In the genomic region with DNA sequence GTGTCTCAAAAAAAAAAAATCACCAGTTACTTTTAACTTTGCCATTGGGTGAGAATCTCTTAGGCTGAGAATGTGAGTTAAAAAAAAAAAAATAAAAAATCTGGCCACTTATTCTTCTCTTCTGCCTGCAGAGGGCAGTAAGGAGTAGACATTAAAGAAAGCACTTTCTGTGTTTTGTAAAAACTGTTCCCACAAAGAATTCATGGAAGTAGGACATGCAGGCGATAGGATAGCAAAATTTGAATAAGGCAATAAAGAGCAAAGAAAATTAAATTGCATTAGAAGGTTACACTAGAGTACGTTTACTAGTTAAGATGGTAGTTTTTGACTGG, we compare ENCODE assay signal across 11 mouse cellular contexts. TPM values are rescaled to one million over a fixed set of nuclear protein-coding genes. Genes with fewer than 3 reads are reported as not detected.
A peak's percentile ranks its signal among the peaks of the same experiment; 100 is the strongest.
DNase-seq lines count a peak whose midpoint lies in the region; ATAC-seq and TF ChIP-seq lines count a peak whose summit lies in the region.
"Had no signal": no experiment of that assay in that cellular context is flagged by ENCODE, and none has a peak within 500 bp of the region (broad histone marks: within the 10 kb centered on the region; RNA-seq: fewer than 3 reads in every experiment).

No protein-coding gene starts in this region.

- no peak overlapping the region for H3K9ac ChIP-seq in embryonic facial prominence, embryonic 11.5 days (replicated peaks; ENCODE audit: low read length)
- H3K9ac ChIP-seq in hindbrain, postnatal 0 days (replicated peaks; ENCODE audit: low read length), result peak overlapping the region; percentile 40; the same call in 1 of the 2 replicates

- WGBS in embryonic facial prominence, embryonic 11.5 days, result 58% methylated on average over 2 of the region's 2 CpGs
- WGBS in embryonic facial prominence, embryonic 10.5 days, result 62% methylated on average over 2 of the region's 2 CpGs
- WGBS in hindbrain, postnatal 0 days, result 37% methylated on average over 2 of the region's 2 CpGs

- H3K27ac ChIP-seq in embryonic facial prominence, embryonic 11.5 days (replicated peaks; ENCODE audit: low read depth, low read length), result no peak overlapping the region
- H3K27ac ChIP-seq in embryonic facial prominence, embryonic 10.5 days (replicated peaks), result no peak overlapping the region
- H3K27ac ChIP-seq in hindbrain, postnatal 0 days, result no peak overlapping the region

- H3K4me3 ChIP-seq in embryonic facial prominence, embryonic 11.5 days (ENCODE audit: low read depth, low read length), result no peak overlapping the region
- no peak overlapping the region for H3K4me3 ChIP-seq in embryonic facial prominence, embryonic 10.5 days
- peak overlapping the region; percentile 32 for H3K4me3 ChIP-seq in hindbrain, postnatal 0 days (ENCODE audit: low read length)
- H3K4me3 ChIP-seq: megakaryocyte, embryonic 14.5 days had no signal

- H3K36me3 ChIP-seq in embryonic facial prominence, embryonic 11.5 days (replicated peaks; ENCODE audit: control insufficient read depth, insufficient read depth, low read depth, low read length), result no peaks in the 10 kb centered on the region
- H3K36me3 ChIP-seq in embryonic facial prominence, embryonic 10.5 days (replicated peaks), result no peaks in the 10 kb centered on the region
- H3K36me3 ChIP-seq in hindbrain, postnatal 0 days (ENCODE audit: insufficient read depth, low read length), result no peaks in the 10 kb centered on the region
- H3K36me3 ChIP-seq: G1E had no signal

- peak; percentile 73 for TF ChIP-seq CTCF in hindbrain, postnatal 0 days (IDR thresholded peaks at IDR 0.05; ENCODE audit: low read depth)

- no peaks in the 10 kb centered on the region for H3K27me3 ChIP-seq in embryonic facial prominence, embryonic 11.5 days (ENCODE audit: control insufficient read depth, insufficient read depth, low read length)
- no peaks in the 10 kb centered on the region for H3K27me3 ChIP-seq in embryonic facial prominence, embryonic 10.5 days (replicated peaks; ENCODE audit: low read depth, poor library complexity, severe bottlenecking)
- no peaks in the 10 kb centered on the region for H3K27me3 ChIP-seq in hindbrain, postnatal 0 days (ENCODE audit: insufficient read depth, low read length)
- H3K27me3 ChIP-seq: megakaryocyte, embryonic 14.5 days had no signal

- DNase-seq in embryonic facial prominence, embryonic 11.5 days (ENCODE audit: low spot score), result peak; percentile 78
- DNase-seq in embryonic facial prominence, embryonic 10.5 days (ENCODE audit: low spot score), result no peak
- DNase-seq in thymus, postnatal 0 days (ENCODE audit: low spot score), result peak; percentile 52
- DNase-seq in thymus, adult 18-20 months, result no peak
- DNase-seq in hindbrain, postnatal 0 days (ENCODE audit: low spot score), result peak; percentile 81
- DNase-seq in spleen, postnatal 4 days (ENCODE audit: low spot score in 2 of 2), result no peak
- no peak for DNase-seq in layer of hippocampus, adult 9-11 months
- DNase-seq in frontal cortex, postnatal 10 days (ENCODE audit: low spot score in 2 of 2), result no peak
- DNase-seq: heart, adult 11 months had no signal

- no peak for ATAC-seq in embryonic facial prominence, embryonic 11.5 days (replicated peaks; ENCODE audit: insufficient number of reproducible peaks, low FRiP score, low TSS enrichment, low read depth)
- ATAC-seq in hindbrain, postnatal 0 days, result no peak

- no peaks in the 10 kb centered on the region for H3K4me1 ChIP-seq in embryonic facial prominence, embryonic 11.5 days (ENCODE audit: control insufficient read depth, insufficient read depth, low read length)
- H3K4me1 ChIP-seq in embryonic facial prominence, embryonic 10.5 days, result peaks cover 18% of the 10 kb centered on the region
- no peaks in the 10 kb centered on the region for H3K4me1 ChIP-seq in hindbrain, postnatal 0 days (ENCODE audit: insufficient read depth, low read length)

- H3K9me3 ChIP-seq in embryonic facial prominence, embryonic 11.5 days (replicated peaks; ENCODE audit: control insufficient read depth, low read length), result no peaks in the 10 kb centered on the region
- H3K9me3 ChIP-seq in embryonic facial prominence, embryonic 10.5 days, result no peaks in the 10 kb centered on the region
- H3K9me3 ChIP-seq in hindbrain, postnatal 0 days (ENCODE audit: low read length), result no peaks in the 10 kb centered on the region
- H3K9me3 ChIP-seq: G1E had no signal

- no peak overlapping the region for H3K4me2 ChIP-seq in embryonic facial prominence, embryonic 11.5 days (ENCODE audit: low read depth, low read length)
- peak overlapping the region; percentile 57 for H3K4me2 ChIP-seq in hindbrain, postnatal 0 days (ENCODE audit: low read depth, low read length)

RNA-seq across cellular contexts. Expression of gene Dtd2, which starts 4.3 kb away (rescaled TPM):
- polyA plus RNA-seq in embryonic facial prominence, embryonic 11.5 days (2014; fragmentation: Nextera tagmentation; extraction: Ambion mirVana), result 22.3 and 23.0 TPM in 2 replicates
- polyA plus RNA-seq in embryonic facial prominence, embryonic 10.5 days (2016; fragmentation: Nextera tagmentation; extraction: Ambion mirVana), result 23.5 and 24.3 TPM in 2 replicates
- polyA plus RNA-seq in thymus, postnatal 0 days (2015; fragmentation: Nextera tagmentation; extraction: Ambion mirVana), result 21.4 and 28.4 TPM in 2 replicates
- total RNA-seq in hindbrain, postnatal 0 days (2014; rRNA removed), result 10.8 and 19.5 TPM in 2 replicates
- 31.5 and 31.8 TPM in 2 replicates for polyA plus RNA-seq in hindbrain, postnatal 0 days (2015; fragmentation: Nextera tagmentation; extraction: Ambion mirVana)

RNA-seq across cellular contexts. Expression of gene Gpr33, which starts 17.3 kb away (rescaled TPM):
- polyA plus RNA-seq in embryonic facial prominence, embryonic 11.5 days (2014; fragmentation: Nextera tagmentation; extraction: Ambion mirVana), result not detected in 2 replicates
- not detected in 2 replicates for polyA plus RNA-seq in embryonic facial prominence, embryonic 10.5 days (2016; fragmentation: Nextera tagmentation; extraction: Ambion mirVana)
- 0.09 TPM in 2 replicates for polyA plus RNA-seq in thymus, postnatal 0 days (2015; fragmentation: Nextera tagmentation; extraction: Ambion mirVana)
- total RNA-seq in hindbrain, postnatal 0 days (2014; rRNA removed), result not detected in 2 replicates
- polyA plus RNA-seq in hindbrain, postnatal 0 days (2015; fragmentation: Nextera tagmentation; extraction: Ambion mirVana), result not detected in 2 replicates
- polyA plus RNA-seq: G1E had no signal

RNA-seq across cellular contexts. Expression of gene Heatr5a, which starts 39.5 kb away (rescaled TPM):
- polyA plus RNA-seq in embryonic facial prominence, embryonic 11.5 days (2014; fragmentation: Nextera tagmentation; extraction: Ambion mirVana), result 8.5 and 8.6 TPM in 2 replicates
- 12.2 and 13.7 TPM in 2 replicates for polyA plus RNA-seq in embryonic facial prominence, embryonic 10.5 days (2016; fragmentation: Nextera tagmentation; extraction: Ambion mirVana)
- 4.4 and 4.5 TPM in 2 replicates for polyA plus RNA-seq in thymus, postnatal 0 days (2015; fragmentation: Nextera tagmentation; extraction: Ambion mirVana)
- 24.6 and 30.8 TPM in 2 replicates for total RNA-seq in hindbrain, postnatal 0 days (2014; rRNA removed)
- 2.7 and 3.2 TPM in 2 replicates for polyA plus RNA-seq in hindbrain, postnatal 0 days (2015; fragmentation: Nextera tagmentation; extraction: Ambion mirVana)

Comparison
In these comparisons a context has a peak if more than half of its experiments do, and no peak if none do; other contexts are left out.
1. DNase-seq: peak in embryonic facial prominence, embryonic 11.5 days (single experiment), thymus, postnatal 0 days (single experiment) and hindbrain, postnatal 0 days (single experiment); none in embryonic facial prominence, embryonic 10.5 days (single experiment), thymus, adult 18-20 months (0 of 2), spleen, postnatal 4 days (0 of 2), layer of hippocampus, adult 9-11 months (single experiment) and frontal cortex, postnatal 10 days (0 of 2).